Mouse (Mus musculus) forebrain, embryonic 12.5 days (tissue): ENCODE data around the gene Prtn3. TPM values are rescaled to one million over a fixed set of nuclear protein-coding genes. Genes with fewer than 3 reads are reported as not detected.
A peak's percentile ranks its signal among the peaks of the same experiment; 100 is the strongest.

Experiments used
- ATAC-seq: fragments of 200-750 bp; cut with Nextera tagmentation; 2 replicates; pipeline ENCODE4 v1.8.0; 2017; ENCODE audit warnings: moderate TSS enrichment; ENCODE audit not compliant: low FRiP score
- H3K27ac ChIP-seq: fragments of 300-500 bp; sonication (generic); 2 replicates; pipeline ENCODE4 v1.5.1; 2016; ENCODE audit warnings: mild to moderate bottlenecking
- H3K27me3 ChIP-seq: fragments of 300-500 bp; sonication (generic); 2 replicates; pipeline ENCODE4 v1.6.1; 2016; ENCODE audit warnings: mild to moderate bottlenecking
- H3K36me3 ChIP-seq: fragments of 300-500 bp; sonication (generic); replicated peaks from 2 replicates; pipeline ENCODE4 v1.6.1; 2016; ENCODE audit warnings: mild to moderate bottlenecking
- H3K4me1 ChIP-seq: fragments of 300-500 bp; sonication (generic); 2 replicates; pipeline ENCODE4 v1.6.1; 2016
- H3K4me2 ChIP-seq: fragments of 300-500 bp; sonication (generic); 2 replicates; pipeline ENCODE4 v1.6.1; 2016; ENCODE audit warnings: mild to moderate bottlenecking, moderate library complexity
- H3K4me3 ChIP-seq: fragments of 300-500 bp; sonication (generic); replicated peaks from 2 replicates; pipeline ENCODE4 v1.5.1; 2016; ENCODE audit warnings: mild to moderate bottlenecking
- H3K9ac ChIP-seq: fragments of 300-500 bp; sonication (generic); 2 replicates; pipeline ENCODE4 v1.6.1; 2016; ENCODE audit warnings: mild to moderate bottlenecking
- H3K9me3 ChIP-seq: fragments of 300-500 bp; sonication (generic); 2 replicates; pipeline ENCODE4 v1.6.1; 2016
- WGBS: fragments of 180-500 bp; shearing (Covaris S2); methylation state at CpG from one replicate; pipeline ENCODE4 v1.1.7; 2016; 5-methylcytosine and 5-hydroxymethylcytosine counted together
- microRNA-seq: library from miRNA; unstranded; fragments of <30 nt; microRNA quantifications from one replicate; pipeline ENCODE4, GENCODE M21; 2017
- polyA plus RNA-seq: library from polyadenylated mRNA; unstranded; fragments of >200 nt; fragmentation: Nextera tagmentation; extraction: Ambion mirVana; gene quantifications from 2 replicates; pipeline ENCODE4 v1.2.1, GENCODE M21; 2016

Prtn3 gene
- polyA plus RNA-seq, 1 experiment from 2014 or later = 16.2 TPM

DNA sequence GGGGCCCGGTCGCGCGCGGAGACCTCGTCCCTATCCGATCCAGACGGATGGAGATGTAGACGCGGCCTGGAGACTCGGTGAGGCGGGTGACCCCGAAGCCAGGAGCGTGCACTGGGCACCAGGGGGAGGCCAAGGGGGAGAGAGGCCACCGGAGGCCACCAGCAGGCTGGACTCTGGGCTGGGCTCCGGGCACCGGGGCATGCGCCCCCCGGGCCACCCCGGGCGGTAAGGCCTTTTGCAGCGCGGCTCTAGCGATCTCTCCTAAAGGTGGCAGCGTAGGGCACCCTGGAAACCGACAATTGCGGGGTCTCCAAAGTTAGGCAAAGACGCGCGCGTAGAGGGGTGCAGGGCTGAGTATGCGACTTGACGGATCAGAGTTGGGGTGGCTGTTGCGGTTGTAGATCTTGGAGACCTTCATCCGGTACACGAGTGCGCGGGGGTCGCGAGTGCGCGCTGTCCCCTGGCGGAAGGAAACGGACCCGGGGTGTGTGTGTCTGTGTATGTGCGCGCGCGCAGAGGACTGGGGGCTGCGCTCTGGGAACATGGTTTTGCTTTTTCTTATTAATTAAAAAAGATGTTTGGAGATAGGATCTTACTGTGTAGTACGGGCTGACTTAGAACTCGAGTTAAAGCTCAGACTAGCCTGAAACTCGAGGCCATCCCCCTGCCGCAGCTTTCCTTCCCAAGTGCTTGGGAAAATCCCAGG is 53.2 kb downstream of the Prtn3 start:
- H3K9me3 ChIP-seq = no peaks in the 10 kb centered on the region
- H3K36me3 ChIP-seq = peaks cover 19% of the 10 kb centered on the region
- H3K4me3 ChIP-seq = peak overlapping the region; percentile 90
- H3K27me3 ChIP-seq = peaks cover 19% of the 10 kb centered on the region
- under 1% methylated on average over 54 of the region's 54 CpGs for WGBS
- peak; percentile 44 for ATAC-seq
- peak overlapping the region; percentile 89 for H3K4me2 ChIP-seq
- H3K27ac ChIP-seq = peak overlapping the region; percentile 92
- H3K4me1 ChIP-seq = peaks cover 43% of the 10 kb centered on the region
- peak overlapping the region; percentile 87 for H3K9ac ChIP-seq

DNA sequence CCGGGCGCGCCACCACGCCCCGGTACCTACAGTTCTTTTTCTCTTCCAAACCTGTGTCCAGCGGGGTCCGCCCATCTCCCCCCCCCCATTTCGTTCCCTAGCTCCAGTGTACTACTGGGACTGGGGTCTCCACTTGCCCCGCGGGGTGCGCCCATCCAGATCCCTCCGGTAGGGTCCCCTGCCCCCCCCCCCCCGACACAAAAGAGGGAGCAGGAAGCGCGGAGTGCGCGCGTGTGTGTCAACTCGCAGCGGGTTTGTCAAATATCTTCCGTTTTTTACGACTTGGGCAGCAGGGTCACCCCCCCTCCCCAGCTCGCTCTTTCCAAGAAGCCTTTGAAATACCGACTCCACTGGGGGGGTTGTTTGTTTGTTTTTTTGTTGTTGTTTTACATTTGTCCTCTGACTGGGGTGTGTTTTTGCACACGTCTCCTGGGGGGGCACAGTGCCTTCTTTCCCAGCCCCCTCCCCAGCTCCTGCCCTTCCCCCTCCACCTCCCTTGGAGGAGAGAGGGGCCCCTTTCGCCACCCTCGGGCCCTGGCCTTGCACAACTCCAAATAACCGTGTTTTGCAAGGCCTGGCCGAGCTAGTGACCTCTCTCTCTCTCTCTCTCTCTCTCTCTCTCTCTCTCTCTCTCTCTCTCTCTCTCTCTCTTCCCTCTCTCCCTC is 53.9 kb downstream of the Prtn3 start:
- Histone ChIP-seq H3K27me3 (peaks cover 12% of the 10 kb centered on the region), H3K9ac (peak overlapping the region; percentile 87), H3K9me3 (no peaks in the 10 kb centered on the region), H3K36me3 (peaks cover 26% of the 10 kb centered on the region), H3K4me1 (peaks cover 50% of the 10 kb centered on the region), H3K4me3 (peak overlapping the region; percentile 90), H3K27ac (peak overlapping the region; percentile 92), H3K4me2 (peak overlapping the region; percentile 89)
- under 1% methylated on average over 28 of the region's 29 CpGs for WGBS
- ATAC-seq = no peak

DNA sequence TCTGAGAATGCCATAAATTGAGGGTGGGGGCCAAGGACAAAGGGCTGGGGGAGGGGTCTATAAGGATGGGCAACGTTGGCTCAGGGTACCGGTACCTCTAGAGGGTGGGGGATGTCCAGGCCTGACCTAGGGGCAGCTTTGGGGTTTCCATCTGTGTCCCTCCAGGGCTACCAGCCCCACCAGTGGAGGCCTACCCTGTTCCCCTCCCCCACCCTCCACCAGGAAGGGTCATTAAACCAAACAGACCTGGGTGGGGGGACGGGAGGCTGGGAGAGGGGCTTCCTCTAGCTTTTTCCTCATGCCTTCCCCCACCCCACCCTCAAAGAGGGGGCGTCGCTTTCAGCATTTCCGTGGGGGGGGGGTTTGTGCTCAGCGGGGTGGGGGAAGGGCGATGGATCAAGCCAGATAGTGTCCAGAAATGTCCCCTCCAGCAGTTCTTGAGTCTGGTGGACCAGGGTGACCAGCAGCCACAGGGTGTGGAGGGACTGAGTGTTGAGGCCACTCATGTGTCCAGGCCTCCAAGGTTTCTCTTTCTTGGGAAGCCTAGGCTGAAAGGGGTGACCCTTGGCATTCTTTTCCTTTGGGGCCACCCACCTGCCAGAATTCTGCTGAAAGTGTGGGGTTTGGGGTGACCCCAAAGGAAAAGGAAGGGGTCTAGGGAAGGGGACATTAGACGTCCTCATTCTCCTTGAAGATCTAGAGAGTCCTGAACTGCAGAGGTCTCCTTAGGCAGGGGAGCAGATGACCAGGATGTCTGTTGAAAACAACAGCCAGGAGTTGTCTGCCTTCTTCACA is 54.8 kb downstream of the Prtn3 start:
- peak overlapping the region; percentile 89 for H3K4me2 ChIP-seq
- H3K4me1 ChIP-seq = peaks cover 59% of the 10 kb centered on the region
- H3K36me3 ChIP-seq = peaks cover 36% of the 10 kb centered on the region
- H3K9me3 ChIP-seq = no peaks in the 10 kb centered on the region
- no peak for ATAC-seq
- peak overlapping the region; percentile 92; the same call in 1 of the 2 replicates for H3K27ac ChIP-seq
- 25% methylated on average over 9 of the region's 9 CpGs for WGBS
- peak overlapping the region; percentile 87 for H3K9ac ChIP-seq
- H3K4me3 ChIP-seq = peak overlapping the region; percentile 90
- H3K27me3 ChIP-seq = peaks cover 3% of the 10 kb centered on the region

GRCm38 (mm10) chr10:79929967-79930825 is 55.9 kb downstream of the Prtn3 start:
- 0 out of 2 replicates have a peak overlapping the region, but pooled peaks have one; percentile 92 for H3K27ac ChIP-seq
- 90% methylated on average over 18 of the region's 18 CpGs for WGBS
- peaks cover 39% of the 10 kb centered on the region for H3K36me3 ChIP-seq
- no peak overlapping the region for H3K4me3 ChIP-seq
- no peak for ATAC-seq
- H3K9ac ChIP-seq = no peak overlapping the region
- H3K4me2 ChIP-seq = no peak overlapping the region; the same call in 1 of the 2 replicates
- H3K9me3 ChIP-seq = no peaks in the 10 kb centered on the region
- no peaks in the 10 kb centered on the region for H3K27me3 ChIP-seq
- peaks cover 62% of the 10 kb centered on the region for H3K4me1 ChIP-seq

DNA sequence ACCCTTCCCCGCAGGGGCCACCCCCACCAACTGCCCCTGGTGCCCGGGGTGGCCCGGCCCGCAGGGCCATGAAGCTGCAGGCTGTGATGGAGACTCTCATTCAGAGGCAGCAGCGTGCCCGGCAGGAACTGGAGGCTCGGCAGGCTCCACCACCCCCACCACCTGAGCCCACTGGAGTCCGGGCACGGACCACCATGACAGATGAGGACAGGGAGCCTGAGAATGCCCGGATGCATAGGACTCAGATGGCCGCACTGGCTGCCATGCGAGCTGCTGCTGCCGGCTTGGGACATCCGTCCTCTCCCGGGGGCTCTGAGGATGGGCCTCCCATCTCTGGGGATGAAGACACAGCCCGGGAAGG is 56.5 kb downstream of the Prtn3 start:
- Histone ChIP-seq H3K4me3 (no peak overlapping the region), H3K9me3 (no peaks in the 10 kb centered on the region), H3K4me2 (no peak overlapping the region; the same call in 1 of the 2 replicates), H3K4me1 (peaks cover 57% of the 10 kb centered on the region), H3K36me3 (peaks cover 40% of the 10 kb centered on the region), H3K9ac (no peak overlapping the region), H3K27ac (no peak overlapping the region), H3K27me3 (no peaks in the 10 kb centered on the region)
- ATAC-seq = no peak
- 90% methylated on average over 16 of the region's 16 CpGs for WGBS

DNA sequence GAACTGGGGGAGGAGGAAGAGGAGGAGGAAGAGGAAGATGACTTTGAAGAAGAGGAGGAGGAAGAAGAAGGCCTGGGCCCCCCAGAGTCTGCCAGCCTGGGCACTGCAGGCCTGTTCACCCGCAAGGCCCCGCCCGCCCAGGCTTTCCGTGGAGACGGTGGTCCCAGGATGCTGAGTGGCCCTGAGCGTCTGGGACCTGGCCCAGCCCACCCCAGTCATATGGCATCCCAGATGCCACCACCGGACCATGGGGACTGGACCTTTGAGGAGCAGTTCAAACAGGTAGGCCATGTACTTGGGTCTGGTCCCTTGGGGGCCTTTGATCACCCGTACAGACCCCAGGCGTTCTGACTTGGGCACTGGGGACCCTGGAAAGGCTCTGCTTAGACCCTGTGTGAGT is 57.5 kb downstream of the Prtn3 start:
- no peak for ATAC-seq
- Histone ChIP-seq H3K27ac (0 out of 2 replicates have a peak overlapping the region, but pooled peaks have one; percentile 9), H3K4me1 (peaks cover 54% of the 10 kb centered on the region), H3K27me3 (no peaks in the 10 kb centered on the region), H3K36me3 (peaks cover 40% of the 10 kb centered on the region), H3K9me3 (no peaks in the 10 kb centered on the region), H3K9ac (no peak overlapping the region), H3K4me3 (no peak overlapping the region), H3K4me2 (no peak overlapping the region)
- 86% methylated on average over 9 of the region's 9 CpGs for WGBS

DNA sequence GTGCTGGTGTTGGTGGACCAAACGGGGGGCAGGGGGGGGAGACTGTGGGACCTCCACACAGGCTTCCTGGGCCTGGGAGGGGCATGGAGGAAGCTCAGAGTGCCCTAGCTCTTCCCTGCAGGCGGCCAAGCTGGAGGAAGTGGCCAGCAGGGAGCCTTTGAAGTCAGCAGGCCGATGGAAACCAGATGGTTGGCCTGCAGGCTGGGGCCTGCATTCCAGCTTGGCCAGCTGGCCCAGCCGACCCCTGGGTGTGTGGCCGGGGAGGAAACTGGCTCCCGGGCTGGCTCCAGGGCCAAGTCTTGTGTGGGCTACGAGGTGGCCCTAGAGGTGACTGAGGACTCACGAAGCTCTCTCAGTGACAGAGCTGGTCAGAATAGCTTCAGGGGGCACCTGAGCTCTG is 58.5 kb downstream of the Prtn3 start:
- no peak overlapping the region for H3K9ac ChIP-seq
- no peaks in the 10 kb centered on the region for H3K27me3 ChIP-seq
- H3K4me3 ChIP-seq = no peak overlapping the region
- 30% methylated on average over 8 of the region's 8 CpGs for WGBS
- H3K36me3 ChIP-seq = peaks cover 40% of the 10 kb centered on the region
- H3K4me2 ChIP-seq = peak overlapping the region; percentile 4; the same call in 1 of the 2 replicates
- ATAC-seq = no peak
- H3K27ac ChIP-seq = 0 out of 2 replicates have a peak overlapping the region, but pooled peaks have one; percentile 9
- no peaks in the 10 kb centered on the region for H3K9me3 ChIP-seq
- peaks cover 60% of the 10 kb centered on the region for H3K4me1 ChIP-seq

Small RNA genes lying within 50 kb of the gene (microRNA-seq; reads per million reads assigned to microRNA genes)
- gene Mir6910 = 0.73 reads per million

Other genes with a start within 250 kb of the Prtn3 start
- 11.9 and 12.7 TPM in 2 replicates for gene Shc2, start 236.6 kb upstream of the Prtn3 start, polyA plus RNA-seq
- gene Odf3l2, start 228.7 kb upstream of the Prtn3 start, polyA plus RNA-seq = not detected in 2 replicates
- 0.99 and 1.0 TPM in 2 replicates for gene Madcam1, start 209.9 kb upstream of the Prtn3 start, polyA plus RNA-seq
- gene Tpgs1, start 205.1 kb upstream of the Prtn3 start, polyA plus RNA-seq = 61.0 and 62.5 TPM in 2 replicates
- 129 and 141 TPM in 2 replicates for gene Cdc34, start 192.3 kb upstream of the Prtn3 start, polyA plus RNA-seq
- gene Gzmm, start 185.5 kb upstream of the Prtn3 start, polyA plus RNA-seq = 1.1 and 1.6 TPM in 2 replicates
- 474 and 500 TPM in 2 replicates for gene Bsg, start 170.0 kb upstream of the Prtn3 start, polyA plus RNA-seq
- 0.11 and 0.18 TPM in 2 replicates for gene Hcn2, start 157.8 kb upstream of the Prtn3 start, polyA plus RNA-seq
- 43.7 and 47.6 TPM in 2 replicates for gene Polrmt, start 127.9 kb upstream of the Prtn3 start, polyA plus RNA-seq
- 0.47 and 0.68 TPM in 2 replicates for gene Fgf22, start 119.4 kb upstream of the Prtn3 start, polyA plus RNA-seq
- gene Rnf126, start 107.5 kb upstream of the Prtn3 start, polyA plus RNA-seq = 96.8 and 103 TPM in 2 replicates
- gene Fstl3, start 97.2 kb upstream of the Prtn3 start, polyA plus RNA-seq = 0.55 and 1.0 TPM in 2 replicates
- 0.09 TPM in 1 of 2 replicates, not detected in the other for gene Prss57, start 83.5 kb upstream of the Prtn3 start, polyA plus RNA-seq
- gene Palm, start 80.9 kb upstream of the Prtn3 start, polyA plus RNA-seq = 184 and 194 TPM in 2 replicates
- 0.81 and 1.1 TPM in 2 replicates for gene Misp, start 53.5 kb upstream of the Prtn3 start, polyA plus RNA-seq
- gene Ptbp1, start 20.0 kb upstream of the Prtn3 start, polyA plus RNA-seq = 223 TPM in 2 replicates
- 223 and 250 TPM in 2 replicates for gene Plppr3, start 158 bp downstream of the Prtn3 start, polyA plus RNA-seq
- not detected in 2 replicates for gene Elane, start 11.8 kb downstream of the Prtn3 start, polyA plus RNA-seq
- gene Cfd, start 16.4 kb downstream of the Prtn3 start, polyA plus RNA-seq = not detected in 2 replicates
- 59.9 and 62.3 TPM in 2 replicates for gene Med16, start 34.4 kb downstream of the Prtn3 start, polyA plus RNA-seq
- gene Gm26602, start 36.4 kb downstream of the Prtn3 start, polyA plus RNA-seq = 35.1 and 53.2 TPM in 2 replicates
- gene Kiss1r, start 42.5 kb downstream of the Prtn3 start, polyA plus RNA-seq = 0.96 and 1.1 TPM in 2 replicates
- 162 and 173 TPM in 2 replicates for gene R3hdm4, start 46.7 kb downstream of the Prtn3 start, polyA plus RNA-seq
- 4.5 and 4.7 TPM in 2 replicates for gene Arid3a, start 52.6 kb downstream of the Prtn3 start, polyA plus RNA-seq
- gene Wdr18, start 85.7 kb downstream of the Prtn3 start, polyA plus RNA-seq = 94.4 and 96.0 TPM in 2 replicates
- gene Grin3b, start 96.2 kb downstream of the Prtn3 start, polyA plus RNA-seq = 0.46 TPM in 2 replicates
- gene Tmem259, start 109.9 kb downstream of the Prtn3 start, polyA plus RNA-seq = 14.7 and 19.2 TPM in 2 replicates
- 85.5 and 115 TPM in 2 replicates for gene Cnn2, start 114.1 kb downstream of the Prtn3 start, polyA plus RNA-seq
- gene Abca7, start 122.0 kb downstream of the Prtn3 start, polyA plus RNA-seq = 5.8 and 5.9 TPM in 2 replicates
- 3.4 and 3.6 TPM in 2 replicates for gene Arhgap45, start 142.2 kb downstream of the Prtn3 start, polyA plus RNA-seq
- gene Polr2e, start 165.3 kb downstream of the Prtn3 start, polyA plus RNA-seq = 183 and 184 TPM in 2 replicates
- gene Gpx4, start 172.7 kb downstream of the Prtn3 start, polyA plus RNA-seq = 434 and 458 TPM in 2 replicates
- 14.8 and 16.4 TPM in 2 replicates for gene Sbno2, start 231.1 kb downstream of the Prtn3 start, polyA plus RNA-seq
- gene Stk11, start 241.3 kb downstream of the Prtn3 start, polyA plus RNA-seq = 20.8 and 23.2 TPM in 2 replicates